Mouse (Mus musculus): ENCODE results near the gene Mrnip.

DNA sequence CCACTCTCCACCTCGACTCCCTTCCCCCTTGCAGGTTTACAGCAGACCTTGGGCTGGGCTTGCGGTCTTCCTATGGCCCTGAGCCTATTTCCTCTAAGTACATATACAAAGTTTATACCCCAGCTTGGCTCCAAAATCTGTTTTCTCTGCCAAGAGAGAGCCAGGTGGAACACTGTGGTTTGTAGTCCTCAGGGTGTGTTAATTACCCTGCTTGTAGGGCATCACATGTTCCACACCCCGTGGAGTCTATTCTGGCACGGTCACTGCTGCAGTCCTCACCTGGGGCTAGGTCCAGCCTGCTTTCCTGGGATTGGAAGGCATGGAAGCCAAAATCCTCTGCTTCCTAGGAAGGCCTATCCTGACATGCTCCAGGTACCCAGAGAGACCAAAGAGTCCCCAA is 53.5 kb downstream of the Mrnip start:
- TF ChIP-seq CTCF (IDR thresholded peaks at IDR 0.05) (no peak), POLR2A (IDR thresholded peaks at IDR 0.05; ENCODE audit: insufficient read depth, low read depth, low read length) (no peak)

All from heart, adult 2 months (tissue).